Mouse (Mus musculus) CH12.LX (cell line): ENCODE results near the gene Vps37b.

Source experiments
- CTCF ChIP-seq, 2 experiments: IDR thresholded peaks in 1 of 2; conservative IDR thresholded peaks in 1 of 2; 2 replicates each; pipeline ENCODE4 v1.5.1; 2011 to 2012; ENCODE audit warnings: low read depth in 2 of 2, low read length in 2 of 2, improper control_type of control experiment in 1 of 2, inconsistent platforms in 1 of 2, mild to moderate bottlenecking in 1 of 2, moderate library complexity in 1 of 2
- EP300 ChIP-seq: IDR thresholded peaks from 2 replicates; pipeline ENCODE4 v1.6.1; 2011; ENCODE audit warnings: low read length, improper control_type of control experiment
- MAX ChIP-seq: IDR thresholded peaks from 2 replicates; pipeline ENCODE4 v1.6.1; 2011; ENCODE audit warnings: low read length, improper control_type of control experiment
- UBTF ChIP-seq: IDR thresholded peaks from 2 replicates; pipeline ENCODE4 v1.6.1; 2012; ENCODE audit warnings: low read depth, mild to moderate bottlenecking, inconsistent platforms, low read length, improper control_type of control experiment, moderate library complexity
- ZC3H11A ChIP-seq: IDR thresholded peaks from 2 replicates; pipeline ENCODE4 v1.6.1; 2012; ENCODE audit warnings: low read depth, mild to moderate bottlenecking, inconsistent platforms, low read length, improper control_type of control experiment

DNA sequence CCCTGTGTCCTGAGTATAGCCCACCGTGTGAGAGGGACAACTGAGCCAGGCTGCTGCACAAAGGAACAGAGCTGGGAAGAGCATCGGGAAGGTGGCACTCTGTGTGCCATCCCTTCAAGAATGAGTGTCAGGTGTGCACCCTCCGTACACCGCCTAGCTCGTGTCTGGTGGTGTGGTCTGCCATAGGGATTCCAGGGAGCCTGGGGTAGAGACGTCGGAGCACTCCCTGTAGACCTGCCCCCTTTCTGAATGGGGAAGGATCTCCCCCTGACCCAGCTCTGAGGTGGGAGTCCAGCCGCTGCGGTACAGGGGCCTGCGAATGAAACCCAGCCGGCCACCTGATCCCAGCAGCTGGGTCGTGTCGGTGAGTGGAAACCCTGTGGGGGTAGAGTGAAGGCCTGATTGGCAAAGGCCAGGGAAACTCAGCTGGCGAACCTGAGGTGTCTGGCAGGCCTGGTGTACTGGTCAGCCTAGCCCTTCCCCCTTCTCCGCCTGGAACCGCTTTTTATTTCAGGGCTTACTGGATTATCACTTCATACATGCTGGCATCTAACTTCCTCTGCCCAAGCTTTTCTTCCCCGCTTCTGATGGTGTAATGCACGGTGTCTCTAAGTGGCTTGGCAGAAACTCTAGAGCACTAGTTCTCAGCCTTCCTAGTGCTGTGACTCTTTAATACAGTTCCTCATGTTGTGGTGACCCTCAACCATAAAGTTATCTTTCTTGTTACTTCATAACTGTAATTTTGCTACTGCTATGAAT is 52.7 kb downstream of the Vps37b start:
- TF ChIP-seq CTCF (conservative IDR thresholded peaks at IDR 0.05 in 1 of 2, IDR thresholded peaks at IDR 0.05 in 1 of 2; ENCODE audit: low read depth in 2 of 2, low read length in 2 of 2), result no peak
- TF ChIP-seq MAX, result no peak
- TF ChIP-seq UBTF, result no peak
- TF ChIP-seq ZC3H11A, result no peak
- 0 out of 2 replicates have a peak, but pooled peaks have one; percentile 12 for TF ChIP-seq EP300
